Mouse (Mus musculus) cerebellum, adult (tissue): ENCODE measurements around the gene Ufl1.
"Not testable (repeated sequence)": the region's sequence is repeated elsewhere in the genome, so short reads cannot be mapped to it uniquely, and the experiment has no call there.

Source experiments
- ATAC-seq: cut with Nextera tagmentation; 2 replicates; pipeline ENCODE4 v1.9.2; 2017; ENCODE audit warnings: mild to moderate bottlenecking, moderate library complexity, mixed read lengths; ENCODE audit not compliant: insufficient number of reproducible peaks, low FRiP score, low TSS enrichment

Ufl1 gene

DNA sequence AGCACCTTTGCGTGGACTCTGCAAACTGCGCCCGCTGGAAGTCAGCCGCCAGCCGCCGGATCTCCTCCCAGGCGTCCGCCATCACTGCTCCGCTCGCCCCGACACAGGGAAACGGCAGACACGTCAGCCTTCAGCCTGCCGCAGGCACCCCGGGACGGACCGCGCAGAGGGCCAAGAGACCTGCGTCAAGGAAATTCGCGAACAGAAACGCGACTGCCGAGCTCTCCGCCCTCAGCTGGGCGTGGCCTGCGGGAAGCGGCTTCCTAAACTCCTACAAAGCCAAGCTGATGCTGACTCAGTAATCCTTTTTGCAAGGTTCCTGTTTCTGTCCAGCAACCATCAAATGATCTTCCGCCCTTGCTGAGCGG is at the start of gene Ufl1:
Gene Ufl1, minus strand, starts transcription at position 151 of the 368 bp plus-strand sequence.
- peak; percentile 95 for ATAC-seq

DNA sequence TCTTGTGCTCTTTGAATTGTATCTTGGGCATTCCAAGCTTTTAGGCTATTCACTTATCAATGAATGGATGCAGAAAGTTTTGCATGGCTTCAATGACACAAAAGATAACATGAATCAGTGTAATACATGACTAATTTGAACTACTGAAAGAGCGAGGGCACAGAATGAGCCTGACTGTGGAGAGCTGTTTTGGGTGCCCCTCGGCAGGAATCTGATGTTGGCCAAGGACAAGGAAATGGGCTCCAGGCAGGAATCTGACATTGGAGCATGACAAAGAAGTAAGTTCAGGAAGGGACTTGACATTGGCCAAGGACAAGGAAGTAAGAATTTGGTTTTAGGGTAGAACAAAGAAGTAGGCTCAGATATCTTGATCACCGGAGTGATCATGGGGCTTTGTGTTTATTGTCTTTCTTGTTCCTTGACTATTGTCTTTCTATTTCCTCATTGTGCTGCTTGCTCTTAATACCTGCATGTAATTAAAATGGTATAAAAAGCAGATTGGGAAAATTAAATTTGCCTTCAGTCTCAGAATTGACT is 44.1 kb upstream of the Ufl1 start:
- no peak for ATAC-seq

DNA sequence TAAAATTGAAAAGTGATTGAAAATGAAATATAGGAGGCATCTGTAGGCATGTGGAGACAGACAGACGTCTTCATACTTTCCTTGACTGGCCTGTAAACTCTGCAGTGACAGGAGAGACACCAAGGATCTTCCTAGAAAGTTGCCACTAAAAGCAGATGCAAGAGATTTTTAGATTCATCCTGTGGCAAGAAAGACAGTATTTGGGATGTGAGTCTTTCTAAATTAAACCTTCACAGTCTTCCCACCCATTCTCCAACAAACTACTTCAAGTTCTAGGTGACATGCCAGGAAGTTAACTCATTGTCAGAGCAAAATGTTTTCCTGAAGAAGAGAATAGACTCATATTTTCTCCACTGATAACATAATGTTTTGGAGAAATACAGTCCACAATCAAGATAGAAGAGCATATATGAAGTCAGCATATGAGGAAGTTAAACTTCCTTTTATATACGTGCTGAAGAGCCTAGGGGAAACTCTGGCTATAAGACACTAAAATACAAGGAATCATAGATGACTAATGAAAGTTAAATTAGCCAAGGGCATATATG is 41.1 kb upstream of the Ufl1 start:
- ATAC-seq: no peak

DNA sequence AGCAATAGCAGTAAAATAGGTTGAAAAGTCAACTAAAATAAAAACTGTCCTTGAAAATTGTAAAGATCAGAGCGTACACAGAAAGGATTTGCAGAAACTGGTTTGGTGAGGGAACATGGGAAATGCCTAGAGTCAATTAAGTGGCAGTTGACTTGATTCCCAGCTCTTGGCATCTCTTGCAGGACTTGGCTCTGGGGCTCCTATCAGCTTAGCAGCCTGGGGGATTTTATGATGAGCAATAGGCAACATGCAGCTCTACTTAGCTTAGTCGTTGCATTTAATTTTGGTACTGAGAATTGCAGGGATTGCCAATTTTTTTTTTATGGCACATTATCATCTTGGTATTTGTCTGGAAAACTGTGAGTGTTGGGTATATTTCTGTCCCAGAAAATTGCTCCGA is 32.1 kb upstream of the Ufl1 start:
- ATAC-seq: no peak

DNA sequence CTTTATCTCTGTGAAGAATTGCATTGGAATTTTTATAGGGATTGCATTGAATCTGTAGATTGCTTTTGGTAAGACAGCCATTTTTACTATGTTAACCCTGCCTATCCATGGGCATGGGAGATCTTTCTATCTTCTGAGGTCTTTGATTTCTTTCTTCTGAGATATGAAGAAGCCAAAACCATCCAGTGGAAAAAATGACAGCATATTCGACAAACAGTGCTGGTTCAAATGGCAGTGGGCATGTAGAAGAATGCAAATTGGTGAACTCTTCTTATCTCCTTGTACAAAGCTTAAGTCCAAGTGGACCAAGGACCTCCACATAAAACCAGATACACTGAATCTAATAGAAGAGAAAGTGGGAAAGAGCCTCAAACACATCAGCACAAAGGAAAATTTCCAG is 3.4 kb upstream of the Ufl1 start:
- ATAC-seq: not testable (repeated sequence)

DNA sequence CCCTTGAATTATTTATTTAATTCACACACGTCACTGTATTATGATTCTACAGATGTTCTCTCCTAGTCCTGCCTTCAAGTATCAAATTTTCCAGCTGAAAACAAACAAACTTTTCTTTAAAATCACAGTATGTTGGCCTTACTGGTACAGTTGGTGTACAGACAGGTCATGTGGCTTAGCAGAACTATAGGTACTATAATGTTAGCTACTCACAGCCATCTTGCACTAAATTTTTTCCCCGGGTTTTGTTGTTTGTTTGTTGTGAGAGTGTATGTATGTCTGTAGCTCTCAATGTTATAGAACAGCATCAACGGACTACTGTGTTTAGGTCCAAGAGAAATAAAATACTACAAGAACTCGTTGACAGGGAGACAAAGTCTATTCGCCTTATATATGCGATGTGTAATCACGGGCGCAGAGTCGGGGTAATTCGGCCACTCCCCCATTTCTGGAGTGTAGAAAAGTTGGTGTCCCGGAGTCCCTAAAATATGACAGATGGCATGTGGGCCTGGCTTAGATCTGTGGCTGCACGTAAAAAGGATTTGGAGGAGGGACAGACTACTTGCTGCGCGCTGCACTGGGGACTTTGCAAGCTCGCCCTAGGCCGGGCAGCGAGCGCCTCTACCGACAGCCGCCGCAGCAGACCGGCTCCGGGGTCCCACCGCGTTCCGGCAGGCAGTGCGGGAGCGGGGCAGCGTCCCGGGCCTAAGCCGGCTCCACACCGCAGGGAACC is 517 bp downstream of the Ufl1 start:
- ATAC-seq: peak; percentile 89

DNA sequence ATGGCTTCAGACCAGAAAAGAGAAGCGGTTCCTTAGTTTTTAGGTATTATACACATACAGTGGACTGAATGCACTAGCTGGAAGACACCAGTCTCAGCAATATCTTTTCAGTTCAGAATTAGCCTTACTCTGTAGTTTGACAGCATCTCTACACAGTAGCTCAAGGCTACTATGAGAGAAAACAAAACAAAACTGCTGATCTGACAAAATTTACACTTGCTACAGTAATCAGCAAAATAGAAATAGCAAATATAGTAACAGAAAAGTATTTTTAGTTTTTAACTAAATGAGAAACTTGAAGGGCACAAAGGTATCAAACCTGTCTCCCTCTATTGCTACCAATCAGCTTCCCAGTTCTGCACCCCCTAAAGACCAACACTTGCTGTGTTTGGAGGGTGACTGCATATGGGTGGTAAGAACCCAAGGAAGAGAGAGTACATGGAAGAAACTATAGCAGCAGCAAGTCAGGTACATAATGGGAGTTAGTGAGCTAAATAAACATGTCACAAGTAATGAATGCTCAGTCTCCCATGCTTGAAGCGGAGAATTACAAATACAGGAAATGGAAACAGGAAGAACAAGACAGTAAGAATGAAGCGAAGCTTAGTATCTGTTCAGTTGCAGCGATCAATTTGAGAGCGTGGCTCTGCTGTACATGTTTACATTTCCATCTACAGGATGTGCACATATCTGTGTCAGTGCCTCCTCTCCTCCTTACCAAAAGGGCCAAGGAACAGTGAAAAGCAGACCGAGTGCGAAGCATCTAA is 8.6 kb downstream of the Ufl1 start:
- no peak for ATAC-seq

DNA sequence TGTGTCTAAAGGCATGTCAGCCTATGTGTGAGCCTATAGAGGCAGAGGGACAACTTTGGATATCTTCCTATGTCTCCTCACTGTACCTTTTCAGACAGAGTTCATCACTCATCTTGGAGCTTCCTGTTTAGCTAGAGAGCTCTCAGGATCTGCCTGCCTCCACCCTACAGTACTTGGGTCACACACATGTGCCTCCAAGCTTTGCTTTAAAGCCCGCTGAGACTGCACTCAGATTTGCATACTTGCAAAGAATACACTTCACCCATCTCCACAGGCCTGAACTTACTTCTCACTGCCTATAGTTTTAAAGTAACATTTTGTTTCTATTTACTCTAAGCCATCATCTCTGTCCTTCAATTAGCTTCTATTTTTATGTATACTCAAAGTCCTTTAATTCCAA is 9.7 kb downstream of the Ufl1 start:
- ATAC-seq: no peak

DNA sequence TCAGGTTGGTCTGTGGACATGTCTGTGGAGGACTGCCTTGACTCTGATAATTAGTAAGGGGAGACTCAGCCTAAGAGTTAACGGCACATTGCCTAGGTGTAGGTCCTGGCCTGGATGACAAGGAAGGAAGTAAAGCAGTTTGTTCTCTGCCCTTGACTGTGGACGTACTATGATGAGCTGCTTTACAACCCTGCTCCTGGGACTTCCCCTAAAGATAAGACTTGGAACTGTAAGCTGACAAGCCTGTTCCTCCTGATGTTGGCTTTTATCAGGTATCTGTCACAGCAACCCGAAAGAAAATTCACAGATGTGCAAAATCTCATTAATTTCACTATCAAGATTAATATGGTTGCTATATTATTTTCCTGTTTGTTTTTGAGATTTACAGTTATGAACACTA is 14.5 kb downstream of the Ufl1 start:
- ATAC-seq: no peak

DNA sequence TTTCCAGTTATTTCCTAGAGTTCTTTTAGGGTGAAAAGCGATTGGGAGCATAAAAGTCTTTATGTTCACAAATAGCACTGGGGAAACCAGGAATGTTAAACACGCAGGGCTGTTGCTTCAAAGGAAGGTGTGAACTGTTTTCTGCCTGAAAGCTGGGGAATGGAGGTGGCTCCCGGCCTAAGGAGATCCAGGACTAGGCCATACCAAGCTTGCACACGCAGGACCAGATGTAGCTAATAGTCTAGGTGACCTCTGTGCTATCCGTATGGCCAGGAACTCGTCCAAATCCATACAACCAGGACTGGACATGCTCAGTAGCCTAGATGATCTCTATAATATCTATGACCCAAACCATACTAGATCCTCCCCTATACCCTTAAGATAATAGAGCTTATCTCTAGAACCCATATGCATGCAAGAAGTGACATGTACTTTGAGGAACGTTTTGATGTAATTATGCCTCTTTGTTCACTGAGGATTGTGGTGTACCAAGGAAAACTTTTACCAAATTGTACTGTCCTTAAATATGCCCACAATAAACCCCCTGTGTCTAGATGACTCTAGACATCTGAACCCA is 23.7 kb downstream of the Ufl1 start:
- no peak for ATAC-seq

DNA sequence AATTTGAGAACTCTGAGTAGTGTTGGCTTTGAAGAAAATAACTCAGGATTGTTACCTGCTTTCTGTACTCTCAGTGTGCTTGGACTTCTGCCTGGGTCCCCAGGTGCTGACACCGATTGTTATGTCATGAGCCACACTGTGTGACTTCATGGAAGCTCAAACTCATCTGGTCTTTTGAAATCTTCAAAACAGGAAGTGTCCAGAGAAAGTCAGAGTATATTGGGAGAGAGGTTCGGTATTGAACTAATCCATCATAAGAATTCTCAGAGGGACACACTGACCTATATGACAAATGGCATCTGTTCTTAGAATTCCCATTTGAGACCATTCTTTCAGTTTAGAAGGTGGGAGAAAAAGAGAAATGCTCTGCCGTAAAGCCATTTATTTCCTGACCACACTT is 38.8 kb downstream of the Ufl1 start, which contains the start of gene Fhl5:
Gene Fhl5, minus strand, starts transcription at position 101 of the 400 bp plus-strand sequence.
- no peak for ATAC-seq

DNA sequence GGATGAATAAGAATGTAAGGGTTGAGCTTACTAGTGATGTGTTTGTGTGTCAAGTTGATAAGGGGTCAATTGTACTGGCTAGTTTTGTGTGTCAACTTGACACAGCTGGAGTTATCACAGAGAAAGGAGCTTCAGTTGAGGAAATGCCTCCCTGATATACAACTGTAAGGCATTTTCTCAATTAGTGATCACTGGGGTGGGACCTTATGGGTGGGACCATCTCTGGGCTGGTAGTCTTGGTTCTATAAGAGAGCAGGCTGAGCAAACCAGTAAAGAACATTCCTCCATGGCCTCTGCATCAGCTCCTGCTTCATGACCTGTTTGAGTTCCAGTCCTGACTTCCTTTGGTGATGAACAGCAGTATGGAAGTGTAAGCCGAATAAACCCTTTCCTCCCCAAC is 46.0 kb downstream of the Ufl1 start:
- not testable (repeated sequence) for ATAC-seq

DNA sequence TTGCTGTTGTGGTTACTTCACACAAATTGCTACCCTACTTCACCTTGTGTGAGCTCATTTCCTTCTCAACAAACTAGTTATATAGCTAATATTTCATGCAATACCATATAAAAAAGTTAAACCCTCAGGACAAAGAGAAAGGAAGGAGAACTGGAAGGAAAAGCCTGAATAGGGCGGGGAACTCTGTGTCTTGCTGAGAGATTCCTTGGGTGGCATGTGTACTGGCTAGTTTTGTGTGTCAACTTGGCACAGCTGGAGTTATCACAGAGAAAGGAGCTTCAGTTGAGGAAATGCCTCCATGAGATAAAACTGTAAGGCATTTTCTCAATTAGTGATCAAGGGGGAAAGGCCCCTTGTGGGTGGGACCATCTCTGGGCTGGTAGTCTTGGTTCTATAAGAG is 47.9 kb downstream of the Ufl1 start:
- not testable (repeated sequence) for ATAC-seq

DNA sequence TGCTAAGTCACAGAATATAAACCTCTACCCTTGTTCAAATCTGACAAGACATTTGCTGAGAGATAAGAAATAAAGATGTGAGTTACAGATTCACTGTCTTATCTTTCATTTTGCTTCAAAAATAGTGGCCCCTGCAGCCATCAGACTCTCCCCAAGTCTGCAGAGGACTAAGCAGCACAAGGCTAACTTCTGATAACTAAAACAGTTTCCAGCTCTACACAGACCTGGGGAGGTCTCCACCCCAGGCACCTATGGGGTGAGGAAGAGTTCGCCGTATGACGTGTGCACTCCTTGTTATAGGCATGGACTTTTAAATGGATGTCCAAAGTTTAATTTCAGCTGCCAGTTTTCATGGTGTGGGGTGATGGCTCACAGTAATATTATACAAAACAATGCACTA is 49.1 kb downstream of the Ufl1 start:
- no peak for ATAC-seq

DNA sequence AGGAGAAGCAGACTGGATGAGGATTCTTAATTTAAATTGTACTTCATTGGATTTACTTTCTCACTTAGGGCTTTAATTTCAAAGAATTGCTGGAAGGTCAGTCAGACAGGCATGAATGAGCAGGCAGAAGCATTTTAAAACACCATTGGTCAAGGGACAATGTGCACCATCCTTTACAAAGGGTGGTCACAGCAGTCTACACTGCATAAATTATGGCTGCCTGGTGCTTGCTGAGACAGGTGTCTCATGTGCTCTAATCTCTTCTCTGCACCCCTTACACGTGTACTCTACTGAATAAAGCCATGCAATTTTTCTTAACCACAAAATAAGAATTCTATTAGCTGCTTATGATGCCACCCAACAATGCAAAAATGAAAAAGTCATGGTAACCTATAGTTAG is 54.1 kb downstream of the Ufl1 start:
- no peak for ATAC-seq

DNA sequence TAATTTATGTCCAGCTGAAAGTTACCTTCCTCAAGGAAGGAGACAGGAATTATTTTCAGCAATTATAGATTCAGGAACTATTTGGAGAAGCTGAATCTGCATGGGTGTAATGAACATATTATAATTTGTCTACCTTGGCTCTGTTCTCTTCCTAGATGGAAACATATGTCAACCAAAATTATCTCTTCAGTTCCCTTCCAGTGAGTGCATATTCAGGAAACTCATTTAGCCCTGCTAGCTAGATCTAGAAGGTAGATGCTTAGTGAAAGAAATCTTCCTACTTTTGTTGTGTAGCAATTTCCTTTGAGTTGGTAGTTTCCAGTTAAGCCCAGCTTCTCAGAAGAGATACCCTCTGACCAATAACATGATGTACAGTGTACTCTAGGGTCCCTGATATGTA is 59.7 kb downstream of the Ufl1 start:
- ATAC-seq: no peak

DNA sequence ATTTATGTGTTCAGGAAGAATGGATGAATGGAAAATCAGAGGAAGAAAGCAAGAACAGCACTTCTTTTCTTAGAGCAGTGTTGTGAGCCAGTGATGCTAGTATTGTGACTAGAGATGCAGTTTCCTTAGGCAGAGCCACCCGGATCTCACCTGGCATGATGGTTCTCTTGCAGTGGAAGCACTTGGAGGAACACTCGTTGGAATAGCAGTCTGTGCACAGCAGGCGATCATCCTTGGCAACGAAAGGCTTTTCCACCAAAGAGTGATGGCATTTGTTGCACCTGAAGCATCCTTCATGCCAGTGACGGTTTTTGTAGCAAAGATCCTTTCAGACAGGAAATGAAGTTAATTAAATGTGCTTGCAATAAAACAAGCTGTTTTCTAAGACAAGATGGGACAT is 68.2 kb downstream of the Ufl1 start:
- peak; percentile 56; the same call in 1 of the 2 replicates for ATAC-seq

DNA sequence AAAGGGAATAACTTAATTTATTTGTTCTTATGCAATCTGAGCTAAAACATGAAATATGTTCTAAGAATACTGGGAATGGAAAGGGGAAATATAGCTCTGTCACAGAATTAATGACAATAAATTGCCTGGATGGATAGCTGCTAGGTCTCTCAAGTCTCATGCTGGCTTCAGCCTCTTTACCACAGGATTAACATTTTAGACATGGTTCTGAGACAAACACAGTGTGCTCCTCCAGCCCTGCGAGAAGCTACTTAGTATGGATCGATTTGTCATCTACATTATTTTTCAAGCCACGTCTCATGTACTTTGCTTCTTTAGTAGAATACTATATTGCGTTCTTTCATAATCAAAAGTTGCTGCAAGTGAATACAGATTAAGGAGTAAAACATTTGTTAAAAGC is 75.5 kb downstream of the Ufl1 start:
- no peak for ATAC-seq
